Mouse (Mus musculus): Measurements from ENCODE around the gene Cfap100.

Cfap100 gene

GRCm38 (mm10) chr6:90360024-90360781 is 68.4 kb downstream of the Cfap100 start:
- TF ChIP-seq POU5F1 (IDR thresholded peaks at IDR 0.05; ENCODE audit: borderline replicate concordance, low read length) (no peak), CTCF (conservative IDR thresholded peaks at IDR 0.05; ENCODE audit: low read length) (no peak), NANOG (IDR thresholded peaks at IDR 0.05; ENCODE audit: borderline replicate concordance, low read length) (no peak)
- no peaks in the 10 kb centered on the region for H3K9me3 ChIP-seq (ENCODE audit: low read length)
- H3K27me3 ChIP-seq (ENCODE audit: insufficient read depth, low read length), result peaks cover 22% of the 10 kb centered on the region
- no peaks in the 10 kb centered on the region for H3K36me3 ChIP-seq (ENCODE audit: insufficient read depth, low read length)
- peaks cover 20% of the 10 kb centered on the region for H3K4me1 ChIP-seq (replicated peaks; ENCODE audit: low read depth, low read length)
- no peak overlapping the region for H3K4me3 ChIP-seq (replicated peaks; ENCODE audit: low read length)

- Histone ChIP-seq H3K27me3 (ENCODE audit: insufficient read depth, low read length) (peaks cover 22% of the 10 kb centered on the region), H3K36me3 (ENCODE audit: insufficient read depth, low read length) (no peaks in the 10 kb centered on the region), H3K4me1 (replicated peaks; ENCODE audit: low read depth, low read length) (peaks cover 20% of the 10 kb centered on the region), H3K9me3 (ENCODE audit: low read length) (no peaks in the 10 kb centered on the region), H3K4me3 (replicated peaks; ENCODE audit: low read length) (no peak overlapping the region)
- TF ChIP-seq NANOG (IDR thresholded peaks at IDR 0.05; ENCODE audit: borderline replicate concordance, low read length), result no peak
- no peak for TF ChIP-seq POU5F1 (IDR thresholded peaks at IDR 0.05; ENCODE audit: borderline replicate concordance, low read length)
- no peak for TF ChIP-seq CTCF (conservative IDR thresholded peaks at IDR 0.05; ENCODE audit: low read length)
These were observed 69.2 kb downstream of the Cfap100 start for GRCm38 (mm10) chr6:90359445-90359844.

- TF ChIP-seq POU5F1 (IDR thresholded peaks at IDR 0.05; ENCODE audit: borderline replicate concordance, low read length) (no peak), CTCF (conservative IDR thresholded peaks at IDR 0.05; ENCODE audit: low read length) (no peak), NANOG (IDR thresholded peaks at IDR 0.05; ENCODE audit: borderline replicate concordance, low read length) (no peak)
- Histone ChIP-seq H3K4me1 (replicated peaks; ENCODE audit: low read depth, low read length) (peaks cover 20% of the 10 kb centered on the region), H3K27me3 (ENCODE audit: insufficient read depth, low read length) (peaks cover 18% of the 10 kb centered on the region), H3K9me3 (ENCODE audit: low read length) (peaks cover 11% of the 10 kb centered on the region), H3K4me3 (replicated peaks; ENCODE audit: low read length) (no peak overlapping the region), H3K36me3 (ENCODE audit: insufficient read depth, low read length) (no peaks in the 10 kb centered on the region)
These were observed 70.5 kb downstream of the Cfap100 start for GRCm38 (mm10) chr6:90358142-90358541.

Measured in E14TG2a.4 (cell line).